Mouse (Mus musculus) limb, embryonic 10.5 days (tissue): ENCODE data around the gene Pde6c. TPM values are rescaled to one million over a fixed set of nuclear protein-coding genes. Genes with fewer than 3 reads are reported as not detected.

ENCODE experiments used
- DNase-seq: peaks from one replicate; pipeline ENCODE4 v3.0.0-alpha.2; 2017; ENCODE audit warnings: low spot score
- H3K27ac ChIP-seq: fragments of 300-500 bp; sonication (generic); 2 replicates; pipeline ENCODE4 v1.5.1; 2016; ENCODE audit warnings: mild to moderate bottlenecking
- H3K27me3 ChIP-seq: fragments of 300-500 bp; sonication (generic); 2 replicates; pipeline ENCODE4 v1.6.1; 2016; ENCODE audit warnings: low read depth, mild to moderate bottlenecking; ENCODE audit not compliant: poor library complexity, severe bottlenecking
- H3K36me3 ChIP-seq: fragments of 300-500 bp; sonication (generic); 2 replicates; pipeline ENCODE4 v1.6.1; 2016; ENCODE audit warnings: mild to moderate bottlenecking, moderate library complexity
- H3K4me1 ChIP-seq: fragments of 300-500 bp; sonication (generic); 2 replicates; pipeline ENCODE4 v1.6.1; 2016
- H3K4me3 ChIP-seq: fragments of 300-500 bp; sonication (generic); 2 replicates; pipeline ENCODE4 v1.5.1; 2016; ENCODE audit warnings: mild to moderate bottlenecking, moderate library complexity
- H3K9me3 ChIP-seq: fragments of 300-500 bp; sonication (generic); replicated peaks from 2 replicates; pipeline ENCODE4 v1.6.1; 2016; ENCODE audit warnings: mild to moderate bottlenecking
- WGBS: fragments of 180-500 bp; shearing (Covaris S2); methylation state at CpG from one replicate; pipeline ENCODE4 v1.1.7; 2016; 5-methylcytosine and 5-hydroxymethylcytosine counted together
- polyA plus RNA-seq: library from polyadenylated mRNA; unstranded; fragments of >200 nt; fragmentation: Nextera tagmentation; extraction: Ambion mirVana; gene quantifications from 2 replicates; pipeline ENCODE4 v1.2.1, GENCODE M21; 2016

Gene Pde6c
- polyA plus RNA-seq, 1 experiment from 2014 or later = not detected

- 91% methylated on average over 9 of the region's 9 CpGs for WGBS
- Histone ChIP-seq H3K27ac (no peak overlapping the region), H3K27me3 (no peaks in the 10 kb centered on the region), H3K36me3 (no peaks in the 10 kb centered on the region; the same call in 1 of the 2 replicates), H3K9me3 (no peaks in the 10 kb centered on the region), H3K4me3 (no peak overlapping the region), H3K4me1 (no peaks in the 10 kb centered on the region)
- DNase-seq = no peak
Observed at GRCm38 (mm10) chr19:38179675-38180074, 47.1 kb downstream of the Pde6c start.

- H3K4me1 ChIP-seq = no peaks in the 10 kb centered on the region
Observed at GRCm38 (mm10) chr19:38186631-38187344, 54.2 kb downstream of the Pde6c start.

GRCm38 (mm10) chr19:38187345-38187680, 54.7 kb downstream of the Pde6c start:
- no peak for DNase-seq
- H3K36me3 ChIP-seq = peaks cover 4% of the 10 kb centered on the region; the same call in 1 of the 2 replicates
- no peaks in the 10 kb centered on the region for H3K4me1 ChIP-seq
- WGBS = 83% methylated on average over 2 of the region's 2 CpGs
- H3K4me3 ChIP-seq = no peak overlapping the region
- H3K27me3 ChIP-seq = no peaks in the 10 kb centered on the region
- H3K9me3 ChIP-seq = no peaks in the 10 kb centered on the region
- no peak overlapping the region for H3K27ac ChIP-seq

More at GRCm38 (mm10) chr19:38186631-38187344, 54.2 kb downstream of the Pde6c start:
- no peak overlapping the region for H3K27ac ChIP-seq
- DNase-seq = no peak
- 98% methylated on average over 5 of the region's 5 CpGs for WGBS
- no peaks in the 10 kb centered on the region for H3K9me3 ChIP-seq
- no peak overlapping the region for H3K4me3 ChIP-seq
- H3K36me3 ChIP-seq = peaks cover 4% of the 10 kb centered on the region; the same call in 1 of the 2 replicates
- H3K27me3 ChIP-seq = no peaks in the 10 kb centered on the region

GRCm38 (mm10) chr19:38190606-38191005, 58.0 kb downstream of the Pde6c start:
- Histone ChIP-seq H3K4me1 (no peaks in the 10 kb centered on the region), H3K9me3 (no peaks in the 10 kb centered on the region), H3K27me3 (no peaks in the 10 kb centered on the region), H3K36me3 (peaks cover 13% of the 10 kb centered on the region), H3K27ac (no peak overlapping the region), H3K4me3 (no peak overlapping the region)
- 91% methylated on average over 3 of the region's 3 CpGs for WGBS
- no peak for DNase-seq

GRCm38 (mm10) chr19:38191446-38191845, 58.9 kb downstream of the Pde6c start:
- H3K9me3 ChIP-seq = no peaks in the 10 kb centered on the region
- peaks cover 12% of the 10 kb centered on the region for H3K36me3 ChIP-seq
- DNase-seq = no peak
- H3K27ac ChIP-seq = no peak overlapping the region
- H3K4me1 ChIP-seq = no peaks in the 10 kb centered on the region
- WGBS = 89% methylated on average over 5 of the region's 5 CpGs
- no peaks in the 10 kb centered on the region for H3K27me3 ChIP-seq
- H3K4me3 ChIP-seq = no peak overlapping the region

GRCm38 (mm10) chr19:38195245-38195644, 62.7 kb downstream of the Pde6c start:
- 91% methylated on average over 4 of the region's 4 CpGs for WGBS

GRCm38 (mm10) chr19:38198731-38199130, 66.2 kb downstream of the Pde6c start:
- H3K36me3 ChIP-seq = peaks cover 20% of the 10 kb centered on the region
- 92% methylated on average over 5 of the region's 5 CpGs for WGBS
- H3K27me3 ChIP-seq = no peaks in the 10 kb centered on the region
- no peak for DNase-seq
- H3K27ac ChIP-seq = no peak overlapping the region
- H3K4me1 ChIP-seq = no peaks in the 10 kb centered on the region
- H3K9me3 ChIP-seq = no peaks in the 10 kb centered on the region
- H3K4me3 ChIP-seq = no peak overlapping the region

More at GRCm38 (mm10) chr19:38195245-38195644, 62.7 kb downstream of the Pde6c start:
- Histone ChIP-seq H3K27ac (no peak overlapping the region), H3K36me3 (peaks cover 15% of the 10 kb centered on the region), H3K9me3 (no peaks in the 10 kb centered on the region), H3K4me3 (no peak overlapping the region), H3K27me3 (no peaks in the 10 kb centered on the region), H3K4me1 (no peaks in the 10 kb centered on the region)
- no peak for DNase-seq

GRCm38 (mm10) chr19:38206669-38207068, 74.1 kb downstream of the Pde6c start:
- Histone ChIP-seq H3K36me3 (peaks cover 35% of the 10 kb centered on the region), H3K27ac (no peak overlapping the region), H3K4me3 (no peak overlapping the region), H3K27me3 (no peaks in the 10 kb centered on the region), H3K4me1 (no peaks in the 10 kb centered on the region), H3K9me3 (no peaks in the 10 kb centered on the region)
- WGBS = 63% methylated on average over 9 of the region's 9 CpGs
- DNase-seq = peak; percentile 34

- no peak for DNase-seq
- Histone ChIP-seq H3K36me3 (peaks cover 54% of the 10 kb centered on the region), H3K27me3 (no peaks in the 10 kb centered on the region), H3K4me3 (no peak overlapping the region), H3K9me3 (no peaks in the 10 kb centered on the region), H3K27ac (no peak overlapping the region), H3K4me1 (peaks cover under 1% of the 10 kb centered on the region; the same call in 1 of the 2 replicates)
- 94% methylated on average over 3 of the region's 3 CpGs for WGBS
Observed at GRCm38 (mm10) chr19:38217696-38218095, 85.1 kb downstream of the Pde6c start.

- Histone ChIP-seq H3K9me3 (no peaks in the 10 kb centered on the region), H3K4me1 (peaks cover 8% of the 10 kb centered on the region; the same call in 1 of the 2 replicates), H3K4me3 (peak overlapping the region; percentile 77), H3K27me3 (no peaks in the 10 kb centered on the region), H3K36me3 (peaks cover 13% of the 10 kb centered on the region), H3K27ac (peak overlapping the region; percentile 88)
- 15% methylated on average over 12 of the region's 12 CpGs for WGBS
- no peak for DNase-seq
Observed at GRCm38 (mm10) chr19:38223356-38223904, 90.8 kb downstream of the Pde6c start.

GRCm38 (mm10) chr19:38223905-38224684, 91.5 kb downstream of the Pde6c start, which contains the start of gene Fra10ac1:
Gene Fra10ac1, minus strand, starts transcription at chr19:38224156.
- Histone ChIP-seq H3K4me3 (peak within 1 kb of the TSS; percentile 77), H3K4me1 (peaks cover 8% of the 10 kb centered on the region; the same call in 1 of the 2 replicates), H3K36me3 (peaks cover 7% of the 10 kb centered on the region), H3K27me3 (no peaks in the 10 kb centered on the region), H3K27ac (peak within 1 kb of the TSS; percentile 88), H3K9me3 (no peaks in the 10 kb centered on the region)
- peak; percentile 93 for DNase-seq
- WGBS = under 1% methylated on average over 49 of the region's 49 CpGs

GRCm38 (mm10) chr19:38224685-38225060, 92.1 kb downstream of the Pde6c start:
- Histone ChIP-seq H3K27ac (peak overlapping the region; percentile 88), H3K4me3 (peak overlapping the region; percentile 77), H3K36me3 (peaks cover 3% of the 10 kb centered on the region), H3K9me3 (no peaks in the 10 kb centered on the region), H3K4me1 (peaks cover 8% of the 10 kb centered on the region; the same call in 1 of the 2 replicates), H3K27me3 (no peaks in the 10 kb centered on the region)
- no peak for DNase-seq
- WGBS = 23% methylated on average over 9 of the region's 9 CpGs

GRCm38 (mm10) chr19:38228699-38229098, 96.1 kb downstream of the Pde6c start:
- no peak overlapping the region for H3K27ac ChIP-seq
- H3K36me3 ChIP-seq = no peaks in the 10 kb centered on the region
- no peaks in the 10 kb centered on the region for H3K27me3 ChIP-seq
- no peak for DNase-seq
- 55% methylated on average over 2 of the region's 2 CpGs for WGBS
- H3K9me3 ChIP-seq = no peaks in the 10 kb centered on the region
- H3K4me3 ChIP-seq = no peak overlapping the region
- H3K4me1 ChIP-seq = peaks cover 4% of the 10 kb centered on the region
